Mouse (Mus musculus) adrenal gland, postnatal 0 days (tissue): ENCODE measurements around the gene Celf5. TPM values are rescaled to one million over a fixed set of nuclear protein-coding genes. Genes with fewer than 3 reads are reported as not detected.

ENCODE experiments used
- microRNA-seq: library from miRNA; unstranded; fragments of <30 nt; microRNA quantifications from one replicate; pipeline ENCODE4, GENCODE M21; 2016; ENCODE audit warnings: borderline replicate concordance; ENCODE audit not compliant: insufficient number of aligned reads
- polyA plus RNA-seq: library from polyadenylated mRNA; unstranded; fragments of >200 nt; fragmentation: Nextera tagmentation; extraction: Ambion mirVana; gene quantifications from 2 replicates; pipeline ENCODE4 v1.2.1, GENCODE M21; 2015

Gene Celf5
- 1.6 and 6.1 TPM in 2 replicates for polyA plus RNA-seq

GRCm38 (mm10) chr10:81482533-81482889 lies at the start of gene Celf5:
TSS of gene Celf5 (minus strand) at chr10:81482709.

GRCm38 (mm10) chr10:81524051-81524605 lies 41.6 kb upstream of the Celf5 start, which contains the start of gene Gna15:
TSS of gene Gna15 (minus strand) at chr10:81524225.

GRCm38 (mm10) chr10:81500032-81500431 lies 17.5 kb upstream of the Celf5 start, which contains the start of gene S1pr4:
TSS of gene S1pr4 (minus strand) at chr10:81500132.

DNA sequence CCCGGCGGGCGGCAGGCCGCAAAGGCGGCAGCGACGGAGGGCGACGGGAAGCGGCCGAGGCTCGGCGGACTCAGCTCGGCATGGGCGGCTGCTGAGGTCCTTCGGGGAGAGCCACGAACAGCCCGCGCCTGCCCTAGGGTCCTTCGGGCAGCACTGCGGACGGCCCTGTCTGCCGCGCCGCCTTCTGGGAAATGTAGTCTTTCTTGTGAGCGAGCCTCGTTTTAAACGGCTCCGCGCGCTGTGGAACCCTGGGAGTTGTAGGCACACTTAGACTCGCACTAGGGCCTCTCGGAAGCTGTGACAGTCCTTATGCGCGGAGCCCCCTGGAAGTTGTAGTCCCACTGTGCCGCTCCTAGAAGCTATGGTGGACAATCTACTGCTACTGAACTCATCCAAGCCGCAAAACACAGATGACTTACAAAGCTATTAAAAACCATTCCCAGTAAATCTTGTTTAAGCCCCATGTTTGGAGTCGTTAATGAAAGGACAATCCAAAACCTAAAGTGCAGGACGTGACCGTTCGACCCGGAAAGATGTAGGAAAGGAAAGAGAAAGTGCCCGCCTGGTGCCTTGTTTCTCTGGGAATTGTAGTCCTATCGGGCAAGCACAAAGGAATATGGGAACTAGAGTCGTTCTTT lies 13.9 kb upstream of the Celf5 start, which contains the start of gene Ncln:
Gene Ncln (minus strand): TSS at position 129 of the 638 bp plus-strand sequence.

GRCm38 (mm10) chr10:81455181-81455895 lies 27.2 kb downstream of the Celf5 start, which contains the start of gene Nfic:
TSS of gene Nfic (minus strand) at chr10:81455635.

Small RNA genes within 50 kb of the gene (microRNA-seq; reads per million reads assigned to microRNA genes)
- gene Gm25595 (not detected), gene Mir1191b (2.1 reads per million)

Other genes starting within 250 kb of the Celf5 start
- gene Zfr2, start 249.6 kb downstream of the Celf5 start, polyA plus RNA-seq = 5.5 and 7.2 TPM in 2 replicates
- gene Matk, start 229.8 kb downstream of the Celf5 start, polyA plus RNA-seq = 1.5 and 1.8 TPM in 2 replicates
- 257 and 299 TPM in 2 replicates for gene Mrpl54, start 215.8 kb downstream of the Celf5 start, polyA plus RNA-seq
- gene Apba3, start 215.7 kb downstream of the Celf5 start, polyA plus RNA-seq = 29.0 and 34.3 TPM in 2 replicates
- 0.76 and 1.2 TPM in 2 replicates for gene Tjp3, start 191.1 kb downstream of the Celf5 start, polyA plus RNA-seq
- 29.5 and 37.8 TPM in 2 replicates for gene Pip5k1c, start 189.7 kb downstream of the Celf5 start, polyA plus RNA-seq
- gene Cactin, start 161.6 kb downstream of the Celf5 start, polyA plus RNA-seq = 17.8 and 25.6 TPM in 2 replicates
- 28.4 and 31.0 TPM in 2 replicates for gene Tbxa2r, start 154.0 kb downstream of the Celf5 start, polyA plus RNA-seq
- gene Gipc3, start 139.4 kb downstream of the Celf5 start, polyA plus RNA-seq = 0.11 and 0.12 TPM in 2 replicates
- 59.6 and 78.9 TPM in 2 replicates for gene Hmg20b, start 132.2 kb downstream of the Celf5 start, polyA plus RNA-seq
- 8.9 and 10.3 TPM in 2 replicates for gene Mfsd12, start 125.2 kb downstream of the Celf5 start, polyA plus RNA-seq
- 0.95 and 2.1 TPM in 2 replicates for gene 4930404N11Rik, start 116.9 kb downstream of the Celf5 start, polyA plus RNA-seq
- gene Fzr1, start 104.2 kb downstream of the Celf5 start, polyA plus RNA-seq = 42.1 and 63.2 TPM in 2 replicates
- gene Dohh, start 98.3 kb downstream of the Celf5 start, polyA plus RNA-seq = 62.7 and 76.5 TPM in 2 replicates
- 1.4 and 3.0 TPM in 2 replicates for gene Gm48551, start 98.2 kb downstream of the Celf5 start, polyA plus RNA-seq
- gene Gm48552, start 93.7 kb downstream of the Celf5 start, polyA plus RNA-seq = 0.77 and 1.2 TPM in 2 replicates
- 3.3 and 8.2 TPM in 2 replicates for gene Smim24, start 89.7 kb downstream of the Celf5 start, polyA plus RNA-seq
- 65.6 and 73.8 TPM in 2 replicates for gene Nfic, start 27.1 kb downstream of the Celf5 start, polyA plus RNA-seq
- gene Ncln, start 13.7 kb upstream of the Celf5 start, polyA plus RNA-seq = 42.4 and 49.4 TPM in 2 replicates
- 1.2 and 1.8 TPM in 2 replicates for gene S1pr4, start 17.4 kb upstream of the Celf5 start, polyA plus RNA-seq
- gene Gna15, start 41.5 kb upstream of the Celf5 start, polyA plus RNA-seq = 2.0 and 2.2 TPM in 2 replicates
- 61.6 and 64.5 TPM in 2 replicates for gene Gna11, start 62.5 kb upstream of the Celf5 start, polyA plus RNA-seq
- gene Aes, start 76.8 kb upstream of the Celf5 start, polyA plus RNA-seq = 477 and 665 TPM in 2 replicates
- gene Tle2, start 91.9 kb upstream of the Celf5 start, polyA plus RNA-seq = 6.8 and 10.0 TPM in 2 replicates
- gene Tle6, start 118.4 kb upstream of the Celf5 start, polyA plus RNA-seq = 14.5 and 17.4 TPM in 2 replicates
- gene BC025920, start 123.6 kb upstream of the Celf5 start, polyA plus RNA-seq = 0.46 and 0.72 TPM in 2 replicates
- 15.8 and 23.5 TPM in 2 replicates for gene Sirt6, start 145.1 kb upstream of the Celf5 start, polyA plus RNA-seq
- 11.6 and 13.9 TPM in 2 replicates for gene Ankrd24, start 145.8 kb upstream of the Celf5 start, polyA plus RNA-seq
- gene Gm10778, start 166.3 kb upstream of the Celf5 start, polyA plus RNA-seq = 3.2 and 3.6 TPM in 2 replicates
- gene Zfp433, start 222.1 kb upstream of the Celf5 start, polyA plus RNA-seq = 12.7 and 14.5 TPM in 2 replicates